Mouse (Mus musculus): ENCODE results near the gene Parvg. TPM values are rescaled to one million over a fixed set of nuclear protein-coding genes. Genes with fewer than 3 reads are reported as not detected.

Parvg gene
- 2.6 TPM for polyA plus RNA-seq (2014; fragmentation: Illumina TruSeq; extraction: RNeasy Lipid Tissue Mini Kit (QIAGEN cat#74804); ENCODE audit: low read depth, low replicate concordance)

GRCm38 (mm10) chr15:84323966-84324869 is at the start of gene Parvg:
Parvg (plus strand) TSS chr15:84324026.

Other genes starting within 250 kb of the Parvg start
- gene Sult4a1, start 218.3 kb upstream of the Parvg start, polyA plus RNA-seq (2014; fragmentation: Illumina TruSeq; extraction: RNeasy Lipid Tissue Mini Kit (QIAGEN cat#74804); ENCODE audit: low read depth, low replicate concordance), result not detected
- gene Pnpla5, start 200.9 kb upstream of the Parvg start, polyA plus RNA-seq (2014; fragmentation: Illumina TruSeq; extraction: RNeasy Lipid Tissue Mini Kit (QIAGEN cat#74804); ENCODE audit: low read depth, low replicate concordance), result not detected
- gene Pnpla3, start 156.2 kb upstream of the Parvg start, polyA plus RNA-seq (2014; fragmentation: Illumina TruSeq; extraction: RNeasy Lipid Tissue Mini Kit (QIAGEN cat#74804); ENCODE audit: low read depth, low replicate concordance), result 272 TPM
- gene Samm50, start 131.8 kb upstream of the Parvg start, polyA plus RNA-seq (2014; fragmentation: Illumina TruSeq; extraction: RNeasy Lipid Tissue Mini Kit (QIAGEN cat#74804); ENCODE audit: low read depth, low replicate concordance), result 55.9 TPM
- gene Parvb, start 92.0 kb upstream of the Parvg start, polyA plus RNA-seq (2014; fragmentation: Illumina TruSeq; extraction: RNeasy Lipid Tissue Mini Kit (QIAGEN cat#74804); ENCODE audit: low read depth, low replicate concordance), result 10.3 TPM
- gene Shisal1, start 123.1 kb downstream of the Parvg start, polyA plus RNA-seq (2014; fragmentation: Illumina TruSeq; extraction: RNeasy Lipid Tissue Mini Kit (QIAGEN cat#74804); ENCODE audit: low read depth, low replicate concordance), result 0.35 TPM
- 6.9 TPM for gene Rtl6, start 233.8 kb downstream of the Parvg start, polyA plus RNA-seq (2014; fragmentation: Illumina TruSeq; extraction: RNeasy Lipid Tissue Mini Kit (QIAGEN cat#74804); ENCODE audit: low read depth, low replicate concordance)

Data from adipose tissue, adult 10 weeks (tissue).